Mouse (Mus musculus) thymus, postnatal 36 days (tissue): ENCODE data around the gene Zfp296.

Experiments used
- DNase-seq, 2 experiments: peaks; one replicate each; pipeline ENCODE4 v3.0.0; 2022; ENCODE audit warnings: mixed read lengths in 2 of 2

Gene Zfp296

DNA sequence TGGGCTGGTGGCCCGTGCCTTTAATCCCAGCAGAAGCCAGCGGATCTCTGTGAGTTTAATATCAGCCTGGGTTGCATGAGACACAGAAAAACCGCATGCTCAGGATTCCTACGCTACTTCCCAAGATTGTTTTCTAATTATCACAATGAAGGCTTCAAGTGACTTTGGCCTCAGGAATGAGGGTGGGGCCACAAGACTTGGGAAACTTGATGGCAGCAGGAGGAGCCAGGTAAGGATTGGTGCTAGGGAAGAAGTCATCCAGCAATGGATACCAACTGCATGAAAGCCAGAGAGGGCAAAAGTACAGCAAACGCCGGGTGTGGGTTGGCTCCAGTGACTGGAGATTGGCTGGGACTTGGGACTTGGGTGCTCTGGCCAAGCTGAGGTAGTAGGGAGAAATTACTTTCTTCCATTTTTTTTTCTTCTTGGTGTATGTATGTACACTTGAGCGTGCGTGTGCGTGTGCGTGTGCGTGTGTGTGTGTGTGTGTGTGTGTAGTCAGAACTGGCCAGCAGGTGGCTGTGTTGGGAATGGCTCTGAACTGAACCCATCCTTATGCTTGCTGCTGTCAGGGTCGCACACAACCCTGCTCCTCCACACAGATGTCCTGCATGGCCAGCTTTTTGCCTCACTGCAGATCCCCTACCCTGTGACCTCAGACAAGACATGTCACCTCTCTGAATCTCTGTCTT is 32.7 kb downstream of the Zfp296 start:
- DNase-seq, result no peak

- DNase-seq, result no peak
These were observed 33.9 kb downstream of the Zfp296 start for GRCm38 (mm10) chr7:19610969-19611368.

DNA sequence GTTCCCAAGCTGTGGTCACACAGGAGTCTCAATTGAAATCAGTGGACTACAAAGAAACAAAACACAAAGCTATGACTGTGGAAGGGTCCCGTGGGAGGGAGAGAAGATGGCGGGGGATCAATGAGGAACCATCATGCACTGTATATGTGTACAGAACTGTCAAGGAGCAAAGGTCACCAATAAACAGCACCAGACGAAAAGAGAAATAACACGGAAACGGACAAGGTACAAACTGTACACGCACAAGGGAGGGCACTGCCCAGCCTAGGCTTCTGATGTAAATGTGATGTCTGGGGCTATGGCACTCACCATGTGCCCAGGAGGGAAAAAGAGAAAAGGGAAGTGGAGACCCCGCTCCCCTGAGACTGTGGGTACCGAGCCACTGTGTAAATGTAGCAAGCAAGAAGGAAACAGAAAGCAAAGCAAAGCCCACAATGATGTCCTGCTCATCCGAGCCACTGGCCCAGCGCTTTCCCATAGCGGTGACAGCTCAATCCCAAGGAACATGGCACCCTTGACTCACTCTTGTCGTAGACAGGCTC is 38.0 kb downstream of the Zfp296 start:
- DNase-seq, result no peak

- peak; percentile 48 to 57 for DNase-seq
These were observed 42.1 kb downstream of the Zfp296 start for GRCm38 (mm10) chr7:19619004-19619801.

- DNase-seq, result no peak
These were observed 43.7 kb downstream of the Zfp296 start for GRCm38 (mm10) chr7:19620811-19621210.

- DNase-seq, result no peak
These were observed 45.2 kb downstream of the Zfp296 start for GRCm38 (mm10) chr7:19622241-19622640.

DNA sequence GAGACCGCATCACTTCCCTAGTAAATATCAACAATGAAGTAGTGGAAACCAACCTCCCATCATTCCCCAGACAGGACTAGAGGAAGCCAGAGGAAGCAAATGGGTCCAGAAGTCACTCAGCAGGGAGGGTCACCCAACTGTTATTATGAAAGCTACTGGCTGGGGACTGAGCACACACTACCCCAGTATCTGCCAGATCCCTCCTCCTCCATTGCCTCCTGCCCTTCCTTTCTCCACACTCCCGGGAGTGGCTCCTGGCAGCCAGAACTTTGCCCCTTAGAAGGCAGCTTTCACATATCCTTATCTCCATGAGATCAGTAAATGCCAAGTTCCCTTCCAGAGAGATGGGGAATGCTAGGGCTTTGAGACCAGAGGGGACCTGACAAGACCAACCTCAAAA is 46.3 kb downstream of the Zfp296 start:
- no peak for DNase-seq

- peak in 1 of 2 experiments; percentile 25 for DNase-seq
These were observed 50.6 kb downstream of the Zfp296 start for GRCm38 (mm10) chr7:19627721-19628120.

DNA sequence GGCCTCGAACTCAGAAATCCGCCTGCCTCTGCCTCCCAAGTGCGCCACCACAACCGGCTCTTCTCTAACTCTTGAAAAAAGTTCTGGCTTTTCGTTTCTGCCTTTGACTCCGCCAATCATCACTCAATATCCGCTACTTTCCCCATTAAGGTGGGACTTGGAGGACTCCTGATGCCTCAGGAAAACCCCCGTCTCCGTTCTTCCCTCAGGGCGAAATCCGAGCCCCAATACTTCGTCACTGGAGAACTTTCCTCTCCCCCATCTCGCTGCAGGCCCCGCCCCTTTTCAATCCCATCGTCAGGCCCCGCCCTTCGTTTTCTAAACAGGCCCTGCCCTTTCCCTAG is 51.1 kb downstream of the Zfp296 start:
- DNase-seq, result no peak

GRCm38 (mm10) chr7:19628536-19629360 is 51.7 kb downstream of the Zfp296 start:
- peak; percentile 95 to 96 for DNase-seq

DNA sequence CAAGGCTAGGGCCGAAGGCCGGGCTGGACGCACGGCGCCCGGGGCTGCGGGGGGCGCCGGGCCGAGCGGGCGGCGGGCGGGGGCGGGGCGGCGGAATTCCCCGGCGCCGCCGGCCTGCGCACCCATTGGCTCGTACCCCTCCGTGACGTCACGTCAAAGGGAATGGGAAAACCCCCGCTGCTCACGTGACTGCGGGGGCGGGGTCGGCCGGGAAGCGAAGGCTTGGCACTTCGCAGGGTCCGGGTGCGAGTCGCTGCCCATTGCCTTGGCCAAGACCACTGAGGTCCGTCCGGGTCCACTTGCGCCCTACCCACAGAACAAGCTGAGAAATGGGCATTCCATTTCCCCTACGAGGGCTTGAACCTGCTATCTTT is 52.3 kb downstream of the Zfp296 start, which contains the start of gene Relb:
Gene Relb (minus strand): TSS at position 78 of the 374 bp plus-strand sequence.
- peak; percentile 86 to 89 for DNase-seq
